Mouse (Mus musculus): ENCODE results near the gene Ipo13.

DNA sequence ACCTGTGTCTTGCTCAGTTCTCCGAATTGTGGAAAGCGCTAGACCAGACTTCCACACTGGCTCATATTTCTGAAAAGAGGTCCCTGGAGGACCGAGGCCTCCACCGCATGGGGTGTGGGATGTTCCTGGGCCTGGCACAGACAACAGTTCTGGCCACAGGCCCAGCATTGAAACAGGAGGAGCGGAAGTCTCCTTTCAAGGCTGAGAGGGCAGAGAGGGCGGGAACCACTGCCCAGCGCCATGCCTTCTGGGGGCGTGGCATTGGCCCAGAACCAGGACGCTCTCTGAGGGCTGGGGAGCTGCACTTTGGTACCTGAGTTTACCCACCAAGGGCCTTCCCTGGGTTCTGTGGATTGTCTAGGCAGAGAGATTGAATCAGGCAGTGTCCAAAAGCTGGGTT lies 48.7 kb downstream of the Ipo13 start:
- TF ChIP-seq CTCF (conservative IDR thresholded peaks at IDR 0.05; ENCODE audit: insufficient read depth, insufficient read length, low read depth, low read length) (no peak), POLR2A (IDR thresholded peaks at IDR 0.05; ENCODE audit: low read depth, low read length) (no peak)
